Mouse (Mus musculus) embryo, embryonic 10 days (tissue): ENCODE data around the gene Ubl3.

Experiments
- DNase-seq: peaks from one replicate; pipeline ENCODE4 v3.0.0-alpha.2; 2015; ENCODE audit warnings: low spot score

Ubl3 gene

DNA sequence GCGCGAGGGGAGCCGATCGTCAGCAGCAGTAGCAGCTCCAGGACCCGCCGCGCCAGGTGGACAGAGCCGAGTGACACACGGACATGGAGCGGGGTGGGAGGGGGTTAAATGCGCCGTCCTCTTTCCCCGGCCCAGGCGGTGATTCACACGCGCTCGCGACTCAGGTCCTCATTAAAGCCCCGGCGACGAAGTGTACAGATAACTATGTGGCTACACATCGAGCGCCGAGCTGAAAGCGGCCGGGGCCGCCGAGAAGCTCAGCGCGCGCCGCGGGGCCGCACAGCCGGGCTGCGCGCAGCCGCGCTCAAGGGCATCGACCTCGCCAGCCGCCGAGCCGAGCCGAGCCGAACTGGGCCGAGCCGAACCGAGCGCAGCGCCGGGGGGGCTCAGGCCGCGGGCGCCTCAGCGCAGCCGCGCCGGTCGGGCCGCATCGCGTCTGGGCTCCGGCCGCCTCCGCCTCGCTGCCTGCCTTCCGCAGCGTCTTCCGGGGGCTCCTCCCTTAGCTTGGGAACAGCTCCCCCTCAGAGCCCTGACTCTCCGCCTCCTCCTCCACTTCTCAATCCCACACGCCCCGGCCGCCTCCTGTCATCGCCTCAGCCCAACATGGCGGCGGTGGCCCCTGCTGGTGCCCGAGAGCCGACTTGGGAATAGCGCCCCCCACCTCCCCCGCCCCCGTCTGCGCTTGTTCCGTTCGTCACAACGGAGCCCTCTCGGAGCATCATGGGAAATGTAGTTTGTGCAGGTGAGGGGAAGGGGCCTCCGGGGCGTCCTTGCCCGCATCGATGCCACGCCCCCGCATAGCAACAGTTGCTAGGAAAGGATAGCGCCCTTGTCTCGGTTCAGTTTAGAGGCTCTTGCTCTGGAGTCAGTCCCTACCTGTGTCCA is at the start of gene Ubl3:
Gene Ubl3 (minus strand): TSS at position 603 of the 885 bp plus-strand sequence.
- DNase-seq: peak; percentile 98

DNA sequence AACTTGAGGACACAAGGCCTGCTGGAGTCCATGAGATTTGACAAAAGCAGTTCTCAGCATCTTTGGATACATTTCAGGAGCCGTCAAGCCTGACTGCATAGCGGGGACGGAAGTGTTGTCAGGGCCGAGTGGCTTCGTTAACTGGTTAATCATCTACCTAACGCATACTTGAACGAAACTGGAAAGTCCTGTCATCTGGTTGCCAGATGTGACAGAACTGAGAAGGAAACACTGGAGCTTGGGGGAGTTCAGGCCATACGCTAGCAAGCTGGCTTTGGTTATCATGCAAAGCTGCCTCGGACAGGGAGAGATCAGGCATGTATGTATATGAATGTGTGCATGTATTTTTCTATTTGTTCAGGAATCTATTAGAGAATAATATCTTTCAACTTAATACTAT is 45.8 kb upstream of the Ubl3 start:
- DNase-seq: peak; percentile 87

DNA sequence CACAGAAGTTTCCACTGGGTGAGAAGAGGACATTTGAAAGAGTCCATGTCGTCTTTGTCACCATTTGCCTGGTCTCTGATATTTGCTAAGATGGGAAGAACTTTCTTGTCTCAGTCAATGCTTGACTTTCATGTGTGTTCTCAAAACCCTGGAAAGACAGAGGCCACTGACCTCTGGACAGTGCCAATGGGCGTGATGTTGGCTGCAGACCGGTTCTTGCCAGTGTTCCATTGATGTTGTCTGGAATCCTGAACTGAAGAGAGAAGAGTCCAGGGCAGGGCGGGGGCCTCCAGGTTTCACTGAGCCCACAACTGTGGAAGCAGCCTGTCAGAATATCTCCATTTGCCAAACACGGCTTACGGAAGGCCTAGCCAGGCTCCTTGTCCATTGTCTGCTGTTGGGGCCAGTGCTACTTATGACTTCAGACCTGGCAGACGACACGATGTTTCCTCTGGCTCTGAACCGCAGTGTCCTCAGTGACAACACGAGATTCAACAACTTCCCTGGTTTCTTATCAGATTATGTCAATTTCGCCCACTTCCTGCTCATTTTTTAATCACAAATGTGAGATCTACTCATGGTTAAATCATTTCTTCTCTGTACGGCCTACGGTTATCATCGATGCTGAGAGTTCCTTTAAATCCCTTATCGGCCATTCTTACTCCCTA is 43.6 kb upstream of the Ubl3 start:
- no peak for DNase-seq

DNA sequence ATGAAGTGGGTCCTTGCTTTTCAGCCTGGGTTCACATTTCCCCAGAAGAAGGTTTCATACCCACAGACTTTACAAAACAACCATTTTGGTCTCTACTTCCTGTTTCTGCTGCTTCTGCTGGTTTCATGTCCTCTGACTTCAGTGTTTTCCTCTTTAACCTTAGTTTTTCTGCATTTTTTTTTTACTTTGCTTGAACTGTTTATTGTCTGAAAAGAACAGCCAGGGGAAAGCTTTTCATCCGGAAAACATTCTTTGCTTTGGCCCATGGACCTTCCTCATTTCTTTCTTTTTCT is 42.8 kb upstream of the Ubl3 start:
- DNase-seq: no peak

DNA sequence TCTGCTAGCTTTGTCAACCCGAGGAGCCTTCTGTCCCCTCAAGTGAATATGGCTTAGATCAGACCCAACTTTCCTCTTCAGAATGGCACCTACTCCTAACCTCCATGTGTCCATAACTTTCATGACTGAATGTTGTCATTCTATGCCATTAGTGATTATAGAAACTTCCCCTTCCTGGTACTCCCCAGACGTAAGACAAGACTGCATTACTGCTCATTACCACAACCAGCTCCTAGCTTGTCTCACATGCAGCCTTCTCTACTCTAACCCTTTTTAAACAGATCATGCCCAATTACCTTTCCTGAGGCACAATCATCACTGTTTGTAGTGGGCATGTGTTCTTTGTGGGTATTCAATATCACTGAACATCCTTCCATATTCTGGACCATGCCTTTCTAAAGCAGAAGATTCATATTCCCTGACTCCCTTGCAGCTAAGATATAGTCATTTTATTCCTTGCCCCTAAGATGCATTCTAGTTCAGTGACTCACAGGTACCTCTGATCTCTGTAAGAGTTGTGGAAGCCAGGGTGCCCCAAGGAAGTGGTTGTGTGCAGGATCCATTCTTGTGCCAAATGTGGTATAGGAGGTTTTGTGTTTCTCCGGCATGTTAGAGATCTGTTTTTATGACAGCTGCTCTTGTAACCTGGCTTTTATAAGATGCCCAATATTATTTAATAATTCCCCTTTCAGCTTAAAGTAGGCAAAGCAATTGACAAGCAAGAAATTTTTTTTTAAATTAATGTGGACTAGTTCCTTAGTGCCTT is 42.3 kb upstream of the Ubl3 start:
- DNase-seq: no peak

- DNase-seq: no peak
These were observed 41.0 kb upstream of the Ubl3 start for GRCm38 (mm10) chr5:148593607-148594006.

- peak; percentile 38 for DNase-seq
These were observed 38.9 kb upstream of the Ubl3 start for GRCm38 (mm10) chr5:148591448-148591862.

- DNase-seq: peak; percentile 48
These were observed 38.2 kb upstream of the Ubl3 start for GRCm38 (mm10) chr5:148590603-148591447.

DNA sequence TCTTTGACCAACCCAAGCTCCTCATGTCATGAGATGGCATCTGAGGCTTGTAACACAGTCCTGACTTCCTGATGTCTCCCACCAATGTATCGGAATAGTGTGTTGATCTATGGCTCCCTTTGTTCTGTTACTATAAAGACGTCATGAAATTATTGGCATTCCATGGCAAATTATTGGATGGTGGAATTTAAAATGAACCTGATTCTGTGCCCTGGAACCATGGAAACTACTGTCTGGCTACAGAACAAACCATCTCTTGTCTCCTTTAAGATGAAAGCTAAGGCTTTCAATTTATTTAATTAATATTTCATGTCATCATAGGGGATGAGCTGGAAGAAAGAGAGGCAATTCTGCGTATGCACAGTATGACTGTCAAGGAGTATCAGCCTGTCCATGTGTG is 36.4 kb upstream of the Ubl3 start:
- DNase-seq: no peak

DNA sequence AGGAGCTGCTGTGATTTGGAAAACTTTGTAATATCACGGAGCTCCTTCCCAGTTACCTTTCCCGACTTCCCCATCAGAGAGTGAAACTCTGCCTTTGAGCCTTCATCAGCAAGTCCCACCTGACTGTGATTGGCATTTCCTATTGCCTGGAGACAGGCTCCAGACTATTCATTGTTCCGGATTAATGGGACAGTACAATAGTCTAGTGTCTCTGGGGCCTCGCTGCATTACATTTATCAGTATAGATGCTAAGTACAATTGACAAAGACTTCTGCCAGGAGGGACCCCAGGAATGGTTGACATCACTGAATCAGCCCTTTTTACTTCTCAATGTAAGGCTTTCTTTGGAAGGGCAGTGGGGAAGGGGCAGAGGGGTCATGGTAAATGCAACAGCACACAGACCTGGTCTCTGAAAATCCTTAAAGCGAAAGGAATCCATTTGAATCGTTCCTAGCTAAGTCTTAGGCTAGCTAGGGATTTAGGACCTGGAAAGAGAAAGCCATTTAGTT is 35.6 kb upstream of the Ubl3 start:
- DNase-seq: peak; percentile 48

DNA sequence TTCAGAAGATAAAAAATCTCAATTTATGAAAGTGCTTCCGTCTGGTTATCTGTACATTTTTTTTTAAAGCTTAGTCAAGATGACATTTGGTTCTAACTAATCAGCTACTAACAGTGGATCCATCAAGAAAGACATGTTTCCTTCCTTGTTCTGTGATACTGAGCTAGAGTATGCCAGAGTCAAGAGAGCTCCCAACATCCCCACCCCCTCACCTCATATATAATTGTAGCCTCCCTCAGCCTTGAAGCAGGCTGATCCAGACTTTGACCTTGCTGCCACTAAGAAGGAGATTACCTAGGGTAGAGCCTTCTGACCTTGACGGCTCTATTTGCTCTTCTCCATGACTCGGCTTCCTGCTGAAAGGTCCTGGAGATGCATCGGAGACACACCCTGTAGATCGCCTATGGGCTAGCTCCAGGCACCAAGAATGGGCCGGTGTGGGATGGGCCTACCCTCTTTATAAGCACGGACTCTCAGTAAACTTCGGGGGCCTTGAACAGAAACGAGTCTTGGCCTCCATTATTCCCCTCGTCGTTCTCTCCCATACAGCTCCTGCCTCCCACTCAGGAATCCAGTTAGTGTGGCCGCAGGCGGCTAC is 27.9 kb upstream of the Ubl3 start:
- no peak for DNase-seq

GRCm38 (mm10) chr5:148579156-148579555 is 26.6 kb upstream of the Ubl3 start:
- DNase-seq: no peak

- peak; percentile 24 for DNase-seq
These were observed 25.8 kb upstream of the Ubl3 start for GRCm38 (mm10) chr5:148578353-148578752.

DNA sequence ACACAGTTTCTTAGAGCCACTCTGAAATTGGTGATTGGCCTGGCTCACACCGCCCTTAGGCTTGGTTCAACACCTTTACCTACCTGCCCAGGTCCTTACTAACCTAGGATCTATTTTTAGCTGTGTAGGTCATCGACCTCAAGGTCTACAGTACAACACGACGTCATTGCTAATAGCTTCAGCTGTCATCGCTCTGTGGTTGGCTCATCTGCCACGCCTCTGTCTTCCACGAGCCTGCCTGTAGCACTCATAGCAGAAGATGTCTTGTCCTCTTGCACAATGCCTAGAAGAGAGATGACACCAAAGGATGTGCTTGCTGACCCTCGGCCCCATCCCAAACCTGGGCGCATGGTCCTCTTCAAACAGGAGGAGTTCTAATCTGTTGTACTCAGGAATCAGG is 24.7 kb upstream of the Ubl3 start:
- DNase-seq: no peak

GRCm38 (mm10) chr5:148575163-148575562 is 22.6 kb upstream of the Ubl3 start:
- DNase-seq: no peak

DNA sequence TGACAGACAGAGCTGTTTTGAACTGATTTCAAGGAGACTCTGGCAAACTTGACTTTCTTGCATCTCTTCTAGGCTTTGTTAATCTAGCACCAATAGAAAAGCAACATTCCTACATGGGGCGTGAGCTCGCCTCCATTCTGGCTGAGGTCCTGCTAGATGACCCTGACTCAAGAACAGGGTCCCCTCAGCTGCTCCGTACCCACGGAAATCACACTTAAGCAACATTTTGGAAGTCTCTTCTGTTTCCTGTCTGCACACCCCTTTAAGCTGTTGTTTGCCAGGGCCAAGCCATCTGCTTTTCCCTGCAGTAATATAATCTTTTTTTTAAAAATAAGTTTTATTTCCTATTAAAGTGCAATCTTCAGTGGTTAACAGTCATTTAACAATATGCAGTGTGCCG is 20.1 kb upstream of the Ubl3 start:
- DNase-seq: no peak

GRCm38 (mm10) chr5:148570571-148571304 is 18.1 kb upstream of the Ubl3 start:
- DNase-seq: no peak

DNA sequence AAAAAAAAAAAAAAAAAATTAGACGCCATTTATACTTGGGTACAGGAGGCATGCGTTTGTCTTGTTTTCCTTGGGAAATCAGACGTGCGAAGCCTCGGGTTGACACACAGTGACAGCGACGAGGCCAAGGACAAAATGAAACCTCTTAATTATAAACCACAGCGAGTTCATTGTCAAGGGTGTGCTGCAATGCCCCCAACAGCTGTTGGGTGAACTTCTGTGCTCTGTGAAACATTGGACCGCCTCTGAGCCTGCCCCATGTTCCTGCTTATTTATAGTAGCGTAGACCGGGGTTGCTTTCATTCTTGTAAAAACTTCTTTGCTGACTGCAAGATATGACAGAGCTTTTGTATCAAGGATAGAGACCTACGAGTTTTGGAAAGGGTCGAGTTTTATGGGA is 16.9 kb upstream of the Ubl3 start:
- no peak for DNase-seq

DNA sequence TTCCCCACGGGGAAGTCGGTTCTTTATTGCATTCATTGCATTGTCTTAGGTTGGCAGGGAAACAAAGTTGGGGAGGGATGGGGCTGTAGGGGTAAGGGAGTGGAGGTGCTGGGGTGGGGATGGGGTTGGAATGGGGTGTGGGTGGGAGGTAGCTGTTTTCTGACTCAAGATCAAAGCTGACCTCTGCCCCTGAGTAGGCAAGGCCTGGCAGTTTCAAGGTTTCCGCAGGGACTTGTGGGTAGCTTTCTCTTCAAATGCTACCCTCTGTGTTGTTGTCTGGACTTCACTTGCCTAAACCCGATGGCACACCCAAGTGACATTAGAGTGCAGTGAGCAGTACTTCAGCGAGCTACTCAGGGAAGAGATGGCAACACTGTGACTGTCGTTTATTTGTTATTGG is 13.0 kb upstream of the Ubl3 start:
- DNase-seq: peak; percentile 64

GRCm38 (mm10) chr5:148564073-148564472 is 11.5 kb upstream of the Ubl3 start:
- DNase-seq: no peak

DNA sequence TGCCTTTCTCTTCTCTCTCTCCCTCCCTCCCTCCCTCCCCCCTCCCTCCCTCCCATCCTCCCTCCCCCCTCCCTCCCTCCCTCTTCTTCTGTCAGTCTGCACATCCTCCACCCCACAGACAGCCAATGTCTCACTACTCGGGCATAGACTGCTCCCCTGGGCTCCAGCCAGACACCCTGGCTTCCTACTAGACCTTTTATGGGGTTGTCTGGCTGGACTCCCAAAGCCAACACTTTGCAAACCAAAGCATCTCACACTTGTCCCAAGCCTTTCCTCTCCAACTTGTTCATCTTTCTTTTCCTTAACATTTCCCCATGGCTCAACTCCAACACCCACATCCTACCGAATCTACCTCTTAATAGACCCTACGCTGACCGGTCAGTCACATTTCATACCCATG is 10.7 kb upstream of the Ubl3 start:
- no peak for DNase-seq
